Mouse (Mus musculus) lung, adult 2 months (tissue): ENCODE data around the gene Ptpn5.

Experiments used
- CTCF ChIP-seq: fragments of 200-500 bp; IDR thresholded peaks from 2 replicates; pipeline ENCODE4 v1.5.1; 2011; ENCODE audit warnings: mild to moderate bottlenecking, low read length, control low read depth; ENCODE audit not compliant: insufficient read depth
- POLR2A ChIP-seq: fragments of 200-500 bp; IDR thresholded peaks from 2 replicates; pipeline ENCODE4 v1.6.1; 2011; ENCODE audit warnings: low read depth, mild to moderate bottlenecking, control low read depth, low read length, borderline replicate concordance; ENCODE audit errors: extremely low read depth

GRCm38 (mm10) chr7:47111121-47111520 is 22.4 kb downstream of the Ptpn5 start:
- TF ChIP-seq CTCF (no peak), POLR2A (no peak)
